Mouse (Mus musculus) stomach, embryonic 14.5 days (tissue): ENCODE measurements around the gene Lmx1b. TPM values are rescaled to one million over a fixed set of nuclear protein-coding genes. Genes with fewer than 3 reads are reported as not detected.

Source experiments
- ATAC-seq: fragments of 200-750 bp; cut with Nextera tagmentation; 2 replicates; pipeline ENCODE4 v1.8.0; 2017; ENCODE audit warnings: low read depth, moderate TSS enrichment; ENCODE audit not compliant: insufficient number of reproducible peaks, insufficient read depth, low FRiP score
- H3K27ac ChIP-seq: fragments of 300-500 bp; sonication (generic); 2 replicates; pipeline ENCODE4 v1.5.1; 2014; ENCODE audit warnings: mild to moderate bottlenecking, low read length, moderate library complexity, mixed read lengths
- H3K27me3 ChIP-seq: fragments of 300-500 bp; sonication (generic); 2 replicates; pipeline ENCODE4 v1.6.1; 2014; ENCODE audit warnings: low read length, control low read depth, mixed read lengths; ENCODE audit not compliant: control insufficient read depth, insufficient read depth
- H3K36me3 ChIP-seq: fragments of 300-500 bp; sonication (generic); 2 replicates; pipeline ENCODE4 v1.6.1; 2014; ENCODE audit warnings: mild to moderate bottlenecking, control low read depth, low read length, moderate library complexity, mixed read lengths; ENCODE audit not compliant: control insufficient read depth, insufficient read depth
- H3K4me1 ChIP-seq: fragments of 300-500 bp; sonication (generic); 2 replicates; pipeline ENCODE4 v1.6.1; 2014; ENCODE audit warnings: low read length, control low read depth, mixed read lengths; ENCODE audit not compliant: control insufficient read depth, insufficient read depth
- H3K4me2 ChIP-seq: fragments of 300-500 bp; sonication (generic); replicated peaks from 2 replicates; pipeline ENCODE4 v1.6.1; 2014; ENCODE audit warnings: low read depth, low read length, control low read depth
- H3K4me3 ChIP-seq: fragments of 300-500 bp; sonication (generic); 2 replicates; pipeline ENCODE4 v1.5.1; 2014; ENCODE audit warnings: low read depth, low read length, control low read depth
- H3K9ac ChIP-seq: fragments of 300-500 bp; sonication (generic); replicated peaks from 2 replicates; pipeline ENCODE4 v1.6.1; 2014; ENCODE audit warnings: low read depth, mild to moderate bottlenecking, control low read depth, low read length, moderate library complexity, mixed read lengths
- H3K9me3 ChIP-seq: fragments of 300-500 bp; sonication (generic); 2 replicates; pipeline ENCODE4 v1.6.1; 2016; ENCODE audit warnings: low read depth, low read length, control low read depth; ENCODE audit not compliant: control insufficient read depth
- WGBS: fragments of 180-500 bp; shearing (Covaris S2); extraction: QIAGEN DNeasy Blood & Tissue Kit; methylation state at CpG from one replicate; pipeline ENCODE4 v1.1.7; 2014; 5-methylcytosine and 5-hydroxymethylcytosine counted together
- polyA plus RNA-seq: library from polyadenylated mRNA; unstranded; fragments of >200 nt; fragmentation: Nextera tagmentation; extraction: Ambion mirVana; gene quantifications from 2 replicates; pipeline ENCODE4 v1.2.1, GENCODE M21; 2014

Gene Lmx1b
- polyA plus RNA-seq, 1 experiment from 2014 or later: not detected

DNA sequence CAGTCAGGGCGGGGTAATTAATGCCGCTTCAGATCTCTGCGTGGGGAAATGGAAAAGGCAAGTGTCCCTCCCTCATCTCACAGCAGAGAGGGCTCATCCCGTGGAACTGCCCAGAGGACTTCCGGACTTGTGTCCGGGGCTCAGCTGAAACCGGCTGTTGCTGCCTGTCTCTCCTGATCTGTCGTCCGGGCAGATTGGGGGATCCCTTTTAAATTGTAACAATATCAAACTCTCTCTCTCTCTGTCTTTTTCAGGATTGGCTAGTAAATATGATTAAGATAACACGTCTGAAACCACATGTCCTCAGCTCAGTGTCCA is 13.3 kb downstream of the Lmx1b start:
- 17% methylated on average over 10 of the region's 10 CpGs for WGBS
- Histone ChIP-seq H3K4me1 (peaks cover 9% of the 10 kb centered on the region; the same call in 1 of the 2 replicates), H3K27ac (no peak overlapping the region), H3K9ac (no peak overlapping the region), H3K36me3 (no peaks in the 10 kb centered on the region), H3K27me3 (peaks cover 53% of the 10 kb centered on the region), H3K4me3 (no peak overlapping the region), H3K4me2 (no peak overlapping the region), H3K9me3 (no peaks in the 10 kb centered on the region)
- ATAC-seq: no peak

DNA sequence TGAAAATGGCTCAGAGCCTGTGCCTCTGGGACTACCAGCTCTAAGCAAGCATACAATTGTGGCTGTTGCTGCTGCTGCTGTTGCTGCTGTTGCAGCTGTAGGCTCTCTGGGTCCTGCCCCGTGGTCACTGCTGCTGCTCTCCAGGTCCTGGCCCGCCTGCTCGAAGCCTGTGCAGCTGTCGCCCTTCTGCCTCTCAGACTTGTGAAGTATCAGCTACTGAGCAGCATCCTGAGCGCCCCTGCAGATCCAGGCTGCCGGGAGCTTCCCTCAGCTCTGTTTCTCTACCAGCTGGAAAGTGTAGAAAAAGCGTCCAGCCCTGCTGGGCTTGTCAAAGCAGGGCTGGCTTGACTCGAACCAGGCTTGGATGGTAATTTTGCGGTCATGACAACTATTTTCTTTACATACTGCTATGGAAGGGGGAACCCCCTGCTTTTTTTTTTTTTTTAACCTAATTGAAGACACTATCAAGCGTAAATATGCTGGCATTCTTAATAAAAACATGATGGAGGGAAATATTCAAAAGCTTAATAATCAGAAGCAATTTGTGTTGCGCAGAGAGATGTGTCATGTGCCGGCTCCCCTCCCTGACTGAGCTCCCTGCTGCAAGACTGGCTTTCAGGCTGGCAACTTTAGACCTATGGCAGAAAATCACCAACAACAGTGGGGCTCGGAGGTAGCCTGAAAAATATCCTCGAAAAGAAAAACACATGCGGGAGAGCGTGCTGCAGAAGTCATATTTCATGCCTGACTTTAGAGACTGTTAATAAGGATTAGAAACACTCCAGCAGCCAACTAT is 13.9 kb downstream of the Lmx1b start:
- H3K27me3 ChIP-seq: peaks cover 51% of the 10 kb centered on the region
- no peak overlapping the region for H3K9ac ChIP-seq
- H3K4me3 ChIP-seq: no peak overlapping the region
- H3K9me3 ChIP-seq: no peaks in the 10 kb centered on the region
- no peak overlapping the region for H3K4me2 ChIP-seq
- H3K27ac ChIP-seq: no peak overlapping the region
- peaks cover 6% of the 10 kb centered on the region; the same call in 1 of the 2 replicates for H3K4me1 ChIP-seq
- H3K36me3 ChIP-seq: no peaks in the 10 kb centered on the region
- 21% methylated on average over 16 of the region's 16 CpGs for WGBS
- 0 out of 2 replicates have a peak, but pooled peaks have one; percentile 18 for ATAC-seq

DNA sequence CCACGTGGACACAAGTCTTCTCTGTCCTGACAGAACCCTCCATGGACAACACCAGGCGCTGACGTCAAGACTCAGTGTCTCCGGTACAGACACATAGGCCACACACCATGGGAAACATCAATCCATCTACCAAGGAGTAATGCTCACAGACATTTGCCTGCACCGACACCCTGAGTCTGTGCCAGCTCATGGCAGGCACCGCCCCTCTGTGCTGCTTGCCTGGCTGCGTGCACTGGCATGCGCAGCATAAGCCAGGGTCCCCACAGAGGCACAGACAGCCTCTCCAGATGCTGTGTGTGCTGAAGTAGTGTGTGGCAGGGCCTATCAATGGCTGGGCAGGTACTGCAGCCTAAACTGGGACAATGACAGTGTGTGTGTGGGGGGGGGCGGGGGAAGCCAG is 22.6 kb downstream of the Lmx1b start:
- H3K27me3 ChIP-seq: peaks cover 24% of the 10 kb centered on the region
- no peaks in the 10 kb centered on the region for H3K36me3 ChIP-seq
- 72% methylated on average over 9 of the region's 9 CpGs for WGBS
- H3K4me2 ChIP-seq: no peak overlapping the region
- H3K27ac ChIP-seq: no peak overlapping the region
- H3K4me1 ChIP-seq: peaks cover 6% of the 10 kb centered on the region; the same call in 1 of the 2 replicates
- no peak overlapping the region for H3K9ac ChIP-seq
- H3K9me3 ChIP-seq: no peaks in the 10 kb centered on the region
- no peak overlapping the region for H3K4me3 ChIP-seq
- no peak for ATAC-seq

DNA sequence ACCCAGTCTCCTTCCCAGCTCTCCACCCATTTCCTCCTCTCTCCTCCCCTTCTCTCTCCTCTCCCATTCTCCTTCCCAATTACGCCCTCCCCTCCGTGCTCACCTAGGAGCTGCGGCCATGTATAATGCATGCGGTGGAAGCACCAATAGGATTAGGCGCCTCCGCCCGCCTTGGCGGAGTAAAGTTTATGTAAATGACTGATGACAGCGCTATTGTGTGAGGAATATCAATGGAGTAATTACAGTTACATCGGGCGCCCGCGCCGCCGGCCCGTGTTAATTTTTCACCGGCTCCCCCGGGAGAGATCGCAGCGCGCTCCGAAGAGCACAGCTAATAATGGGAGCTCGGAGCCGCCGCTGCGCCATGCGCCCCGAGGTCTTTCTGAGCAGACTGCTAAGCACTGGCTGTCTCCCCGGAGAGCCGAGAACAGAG is 23.9 kb downstream of the Lmx1b start:
- Histone ChIP-seq H3K9me3 (no peaks in the 10 kb centered on the region), H3K27ac (no peak overlapping the region), H3K36me3 (no peaks in the 10 kb centered on the region), H3K9ac (no peak overlapping the region), H3K4me3 (peak overlapping the region; percentile 26), H3K4me1 (peaks cover 6% of the 10 kb centered on the region; the same call in 1 of the 2 replicates), H3K4me2 (peak overlapping the region; percentile 49), H3K27me3 (peaks cover 24% of the 10 kb centered on the region)
- peak; percentile 47; the same call in 1 of the 2 replicates for ATAC-seq
- under 1% methylated on average over 30 of the region's 30 CpGs for WGBS

DNA sequence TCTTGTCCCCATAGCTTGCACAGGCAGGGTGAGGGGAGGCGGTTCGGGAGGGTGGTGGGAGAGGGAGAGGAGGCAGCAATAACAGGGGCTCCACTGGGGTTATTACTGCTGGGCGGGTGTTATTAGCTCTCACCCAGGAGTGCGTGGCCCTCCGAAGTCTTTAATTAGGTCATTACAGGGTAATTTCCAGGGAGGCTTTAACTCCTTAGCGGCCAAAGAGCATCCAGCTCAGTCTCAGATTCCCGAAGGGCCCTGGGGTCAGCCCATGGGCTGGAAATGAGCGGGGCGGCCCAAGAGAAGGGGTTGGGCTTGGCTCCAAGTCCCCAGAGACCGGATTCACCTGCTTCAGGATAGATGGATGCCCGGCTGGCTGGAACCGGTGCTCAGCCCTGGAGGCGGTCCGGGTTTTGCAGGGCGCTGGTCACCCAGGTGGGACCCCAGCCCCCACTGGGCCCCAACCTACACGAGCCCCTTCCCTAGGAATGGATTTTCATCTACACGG is 24.4 kb downstream of the Lmx1b start:
- peaks cover 24% of the 10 kb centered on the region for H3K27me3 ChIP-seq
- no peak overlapping the region for H3K9ac ChIP-seq
- H3K4me2 ChIP-seq: peak overlapping the region; percentile 49
- H3K27ac ChIP-seq: no peak overlapping the region
- peaks cover 6% of the 10 kb centered on the region; the same call in 1 of the 2 replicates for H3K4me1 ChIP-seq
- H3K4me3 ChIP-seq: peak overlapping the region; percentile 26
- H3K36me3 ChIP-seq: no peaks in the 10 kb centered on the region
- WGBS: 7% methylated on average over 17 of the region's 17 CpGs
- no peaks in the 10 kb centered on the region for H3K9me3 ChIP-seq
- no peak for ATAC-seq

DNA sequence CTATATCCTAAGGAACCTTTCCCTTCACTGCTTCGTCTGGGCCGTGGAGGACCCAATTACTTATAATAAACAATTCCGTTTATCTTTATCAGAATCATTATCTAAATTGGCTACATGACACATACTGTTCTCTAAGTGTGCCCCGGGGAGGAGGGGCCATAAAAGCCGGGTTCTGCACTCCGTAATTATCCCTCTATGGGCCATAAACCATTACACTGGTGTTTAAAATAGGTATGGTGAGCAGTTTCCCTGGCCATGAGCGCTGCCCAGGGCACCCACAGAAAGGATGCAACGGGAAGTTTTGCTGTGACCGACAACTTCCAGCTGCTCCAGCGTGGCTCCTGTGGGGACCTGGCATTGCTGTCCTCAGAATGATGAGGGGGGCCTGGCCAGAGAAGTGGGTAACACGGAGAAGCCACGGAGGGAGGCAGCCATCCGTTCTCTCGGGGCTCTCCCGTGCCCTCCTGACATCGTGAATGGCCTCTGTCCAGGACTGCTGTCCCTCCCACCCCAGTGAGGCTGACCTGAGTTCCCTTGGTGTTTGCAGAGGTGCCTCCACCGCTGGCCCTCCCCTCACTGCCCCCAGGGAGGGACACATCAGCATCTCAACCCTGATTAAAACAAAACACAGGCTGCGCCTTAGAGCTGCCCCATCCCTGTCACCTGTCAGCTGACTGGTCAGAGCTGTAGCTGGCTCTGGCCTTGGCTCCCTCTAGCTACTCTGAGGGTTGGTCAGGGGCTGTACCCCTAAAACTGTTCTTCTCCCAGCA is 34.6 kb downstream of the Lmx1b start:
- no peaks in the 10 kb centered on the region for H3K9me3 ChIP-seq
- 13% methylated on average over 18 of the region's 18 CpGs for WGBS
- no peak overlapping the region for H3K4me3 ChIP-seq
- no peak overlapping the region for H3K4me2 ChIP-seq
- H3K9ac ChIP-seq: no peak overlapping the region
- H3K27ac ChIP-seq: no peak overlapping the region
- H3K4me1 ChIP-seq: 0 out of 2 replicates have a peak, but pooled peaks cover 6% of the 10 kb centered on the region
- ATAC-seq: no peak
- no peaks in the 10 kb centered on the region for H3K36me3 ChIP-seq
- H3K27me3 ChIP-seq: peaks cover 4% of the 10 kb centered on the region; the same call in 1 of the 2 replicates

DNA sequence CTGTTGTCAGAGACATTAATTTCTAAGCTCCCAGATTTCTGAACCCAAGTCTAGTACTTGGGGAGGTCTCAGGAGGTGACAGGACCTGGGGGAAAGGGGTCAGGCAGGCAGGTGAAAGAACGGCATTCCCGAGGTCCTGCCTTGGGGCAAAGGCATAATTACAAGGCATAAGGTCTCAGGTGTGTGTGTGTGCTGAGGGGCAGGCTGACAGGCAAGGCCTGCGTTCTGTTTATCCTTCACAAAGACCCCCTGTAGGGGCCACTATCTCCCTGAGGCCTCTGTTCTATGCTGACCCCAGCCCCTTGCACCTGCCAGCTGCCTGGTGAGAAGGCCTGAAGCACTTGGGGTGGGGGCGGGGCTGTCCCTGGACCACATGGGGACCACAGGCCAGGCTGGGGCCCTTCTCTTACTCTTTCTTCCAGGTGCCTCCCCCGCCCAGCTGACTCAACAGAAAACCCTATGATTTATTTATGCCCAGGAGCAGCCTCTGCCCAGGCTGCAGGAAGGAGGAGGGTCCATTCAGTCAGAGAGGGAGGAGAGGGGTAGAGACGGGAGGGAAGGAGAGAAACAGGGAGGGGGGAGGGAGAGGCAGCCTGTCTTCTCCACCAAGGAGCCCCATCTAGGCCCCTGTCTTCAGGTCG is 35.3 kb downstream of the Lmx1b start:
- Histone ChIP-seq H3K4me1 (0 out of 2 replicates have a peak, but pooled peaks cover 6% of the 10 kb centered on the region), H3K36me3 (no peaks in the 10 kb centered on the region), H3K4me2 (no peak overlapping the region), H3K4me3 (no peak overlapping the region), H3K27ac (no peak overlapping the region), H3K27me3 (peaks cover 4% of the 10 kb centered on the region; the same call in 1 of the 2 replicates), H3K9me3 (no peaks in the 10 kb centered on the region), H3K9ac (no peak overlapping the region)
- WGBS: 13% methylated on average over 7 of the region's 7 CpGs
- ATAC-seq: peak; percentile 30; the same call in 1 of the 2 replicates

DNA sequence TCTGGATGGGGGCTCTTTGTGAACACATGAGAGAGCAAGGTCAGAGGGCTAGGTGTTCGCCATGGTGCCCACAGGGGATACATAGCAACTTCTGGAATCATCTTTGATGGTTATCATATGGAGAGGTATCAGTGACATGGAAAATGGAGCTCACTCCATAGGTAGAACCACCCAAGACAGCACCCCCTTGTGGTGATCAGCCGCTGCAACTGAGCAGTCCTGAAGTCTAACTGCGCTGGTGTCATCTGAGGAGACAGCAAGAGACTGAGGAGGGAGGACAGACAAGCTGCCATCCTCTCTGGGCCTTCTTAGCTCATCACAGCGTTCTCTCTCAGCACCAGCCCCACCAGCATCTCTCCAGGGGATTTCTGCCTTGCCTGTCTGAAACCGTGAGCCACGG is 39.8 kb downstream of the Lmx1b start:
- H3K4me2 ChIP-seq: no peak overlapping the region
- no peaks in the 10 kb centered on the region for H3K27me3 ChIP-seq
- no peak overlapping the region for H3K4me3 ChIP-seq
- 0 out of 2 replicates have a peak, but pooled peaks cover 6% of the 10 kb centered on the region for H3K4me1 ChIP-seq
- 63% methylated on average over 6 of the region's 6 CpGs for WGBS
- H3K9me3 ChIP-seq: no peaks in the 10 kb centered on the region
- H3K27ac ChIP-seq: no peak overlapping the region
- no peak for ATAC-seq
- no peak overlapping the region for H3K9ac ChIP-seq
- H3K36me3 ChIP-seq: no peaks in the 10 kb centered on the region
